Comparison of ENCODE assay signal across 9 mouse cellular contexts in the genomic region with DNA sequence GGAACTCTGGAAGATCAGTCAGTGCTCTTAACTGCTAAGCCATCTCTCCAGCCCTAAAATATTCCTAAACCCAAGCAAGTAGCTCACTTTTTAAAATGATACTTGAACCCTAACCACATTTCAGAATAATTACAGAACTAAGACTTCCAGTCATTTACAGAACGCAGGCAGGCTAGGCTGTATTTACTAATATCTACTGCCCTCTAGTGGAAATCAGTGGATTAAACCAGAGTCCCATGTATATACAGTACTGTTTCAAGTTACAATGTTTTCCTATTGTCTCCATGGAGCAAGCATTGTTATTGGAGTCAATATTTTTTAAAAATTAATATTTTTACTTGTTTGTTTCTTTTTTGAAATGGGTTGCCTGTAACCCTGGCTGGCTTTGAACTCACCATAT. TPM values are rescaled to one million over a fixed set of nuclear protein-coding genes. Genes with fewer than 3 reads are reported as not detected.
A peak's percentile ranks its signal among the peaks of the same experiment; 100 is the strongest.
DNase-seq lines count a peak whose midpoint lies in the region; ATAC-seq and TF ChIP-seq lines count a peak whose summit lies in the region.
"Had no signal": no experiment of that assay in that cellular context is flagged by ENCODE, and none has a peak within 500 bp of the region (broad histone marks: within the 10 kb centered on the region; RNA-seq: fewer than 3 reads in every experiment).

No protein-coding gene starts in this region.

- no peak overlapping the region for H3K4me3 ChIP-seq in kidney, adult 2 months (ENCODE audit: insufficient read depth, low read depth, low read length)
- no peak overlapping the region for H3K4me3 ChIP-seq in intestine, embryonic 15.5 days (replicated peaks)
- H3K4me3 ChIP-seq in stomach, embryonic 14.5 days (ENCODE audit: low read depth, low read length): no peak overlapping the region

- H3K4me2 ChIP-seq in intestine, embryonic 15.5 days (replicated peaks): no peak overlapping the region
- no peak overlapping the region for H3K4me2 ChIP-seq in stomach, embryonic 14.5 days (replicated peaks; ENCODE audit: low read depth, low read length)

- no peaks in the 10 kb centered on the region for H3K27me3 ChIP-seq in kidney, adult 2 months (replicated peaks; ENCODE audit: control insufficient read depth, insufficient read depth, low read length)
- no peaks in the 10 kb centered on the region for H3K27me3 ChIP-seq in intestine, embryonic 15.5 days (replicated peaks)
- H3K27me3 ChIP-seq in stomach, embryonic 14.5 days (ENCODE audit: control insufficient read depth, insufficient read depth, low read length): no peaks in the 10 kb centered on the region

- no peaks in the 10 kb centered on the region for H3K36me3 ChIP-seq in kidney, adult 2 months (ENCODE audit: control insufficient read depth, insufficient read depth, low read length)
- no peaks in the 10 kb centered on the region for H3K36me3 ChIP-seq in intestine, embryonic 15.5 days
- H3K36me3 ChIP-seq in stomach, embryonic 14.5 days (ENCODE audit: control insufficient read depth, insufficient read depth, low read length): no peaks in the 10 kb centered on the region

- 8% methylated on average over 1 of the region's 1 CpGs for WGBS in kidney, adult 2 months
- WGBS in intestine, embryonic 15.5 days: 22% methylated on average over 1 of the region's 1 CpGs
- WGBS in stomach, embryonic 14.5 days: 22% methylated on average over 1 of the region's 1 CpGs

- TF ChIP-seq POLR2A in kidney, adult 2 months (IDR thresholded peaks at IDR 0.05; ENCODE audit: low read depth, low read length): no peak
- no peak for TF ChIP-seq POLR2A in brain, embryonic 14.5 days (IDR thresholded peaks at IDR 0.05; ENCODE audit: borderline replicate concordance, extremely low read depth, insufficient read depth, insufficient read length, poor library complexity, severe bottlenecking)

- no peaks in the 10 kb centered on the region for H3K9me3 ChIP-seq in intestine, embryonic 15.5 days
- H3K9me3 ChIP-seq in stomach, embryonic 14.5 days (ENCODE audit: control insufficient read depth, low read depth, low read length): no peaks in the 10 kb centered on the region

- no peak for TF ChIP-seq CTCF in kidney, adult 2 months (conservative IDR thresholded peaks at IDR 0.05; ENCODE audit: insufficient read depth, insufficient read length, low read depth, low read length)
- no peak for TF ChIP-seq CTCF in brain, embryonic 14.5 days (IDR thresholded peaks at IDR 0.05; ENCODE audit: borderline replicate concordance, extremely low read depth, insufficient read depth, insufficient read length)

- H3K27ac ChIP-seq in kidney, adult 2 months (ENCODE audit: insufficient read depth, low read depth, low read length): no peak overlapping the region
- no peak overlapping the region for H3K27ac ChIP-seq in intestine, embryonic 15.5 days
- no peak overlapping the region for H3K27ac ChIP-seq in stomach, embryonic 14.5 days (ENCODE audit: low read length)

- H3K4me1 ChIP-seq in kidney, adult 2 months (ENCODE audit: control insufficient read depth, insufficient read depth, low read length): no peaks in the 10 kb centered on the region
- no peaks in the 10 kb centered on the region for H3K4me1 ChIP-seq in intestine, embryonic 15.5 days (replicated peaks)
- no peaks in the 10 kb centered on the region for H3K4me1 ChIP-seq in stomach, embryonic 14.5 days (ENCODE audit: control insufficient read depth, insufficient read depth, low read length)

- peak; percentile 50 for DNase-seq in kidney, adult 2 months
- DNase-seq in kidney, postnatal 4 days: no peak
- peak; percentile 71 for DNase-seq in CD4-positive, CD25-positive, alpha-beta regulatory T cell, adult 2 months (ENCODE audit: low read depth, low spot score)
- DNase-seq in brain, embryonic 14.5 days (ENCODE audit: low read depth): peak; percentile 73
- no peak for DNase-seq in heart, postnatal 36 days
- no peak for DNase-seq in adrenal gland, adult 8-10 months

- intact Hi-C loops in heart, postnatal 36 days (cut with DNase I): no loop called here

- H3K9ac ChIP-seq in intestine, embryonic 15.5 days: no peak overlapping the region
- H3K9ac ChIP-seq in stomach, embryonic 14.5 days (replicated peaks; ENCODE audit: low read depth, low read length): no peak overlapping the region

- peak; percentile 56; the same call in 1 of the 2 replicates for ATAC-seq in intestine, embryonic 15.5 days
- 0 out of 2 replicates have a peak, but pooled peaks have one; percentile 46 for ATAC-seq in stomach, embryonic 14.5 days (ENCODE audit: insufficient number of reproducible peaks, insufficient read depth, low FRiP score, low read depth)

RNA-seq across cellular contexts. Expression of a gene that starts 17.7 kb away (rescaled TPM):
- 0.23 and 0.68 TPM in 2 replicates for polyA plus RNA-seq in kidney, adult 2 months (2012; rRNA removed)
- 0.26 and 0.74 TPM in 2 replicates for polyA plus RNA-seq in brain, embryonic 14.5 days (2012; rRNA removed)
- 1.4 and 1.8 TPM in 2 replicates for polyA plus RNA-seq in intestine, embryonic 15.5 days (2015; fragmentation: Nextera tagmentation; extraction: Ambion mirVana)
- 0.43 and 0.88 TPM in 2 replicates for polyA plus RNA-seq in stomach, embryonic 14.5 days (2014; fragmentation: Nextera tagmentation; extraction: Ambion mirVana)
- total RNA-seq in heart, postnatal 36 days (2021): under 1 TPM in 1 of 2 experiments, not detected in 1; 0.53 TPM
- total RNA-seq in adrenal gland, adult 8-10 months (2022): not detected
- total RNA-seq: left cerebral cortex, postnatal 10 days had no signal

RNA-seq across cellular contexts. Expression of a gene that starts 36.3 kb away (rescaled TPM):
- polyA plus RNA-seq in kidney, adult 2 months (2012; rRNA removed): 7.3 and 8.3 TPM in 2 replicates
- polyA plus RNA-seq in brain, embryonic 14.5 days (2012; rRNA removed): 7.0 and 8.8 TPM in 2 replicates
- polyA plus RNA-seq in intestine, embryonic 15.5 days (2015; fragmentation: Nextera tagmentation; extraction: Ambion mirVana): 24.0 and 28.0 TPM in 2 replicates
- polyA plus RNA-seq in stomach, embryonic 14.5 days (2014; fragmentation: Nextera tagmentation; extraction: Ambion mirVana): 39.2 TPM in 2 replicates
- 10 to 100 TPM; 14.8 to 16.5 TPM for total RNA-seq in heart, postnatal 36 days (2021)
- total RNA-seq in adrenal gland, adult 8-10 months (2022): 10 to 100 TPM; 24.0 to 31.9 (median 26.4) TPM

Comparison
In these comparisons a context has a peak if more than half of its experiments do, and no peak if none do; other contexts are left out.
1. DNase-seq: peak in kidney, adult 2 months (single experiment), CD4-positive, CD25-positive, alpha-beta regulatory T cell, adult 2 months (single experiment) and brain, embryonic 14.5 days (single experiment); none in kidney, postnatal 4 days (0 of 2), heart, postnatal 36 days (0 of 2) and adrenal gland, adult 8-10 months (single experiment).